Mouse (Mus musculus): ENCODE measurements around the gene Sass6.
"Not testable (repeated sequence)": the region's sequence is repeated elsewhere in the genome, so short reads cannot be mapped to it uniquely, and the experiment has no call there.

The Sass6 gene

GRCm38 (mm10) chr3:116632971-116633370 is 38.2 kb downstream of the Sass6 start:
- no peak for DNase-seq (ENCODE audit: low read depth, low spot score)

DNA sequence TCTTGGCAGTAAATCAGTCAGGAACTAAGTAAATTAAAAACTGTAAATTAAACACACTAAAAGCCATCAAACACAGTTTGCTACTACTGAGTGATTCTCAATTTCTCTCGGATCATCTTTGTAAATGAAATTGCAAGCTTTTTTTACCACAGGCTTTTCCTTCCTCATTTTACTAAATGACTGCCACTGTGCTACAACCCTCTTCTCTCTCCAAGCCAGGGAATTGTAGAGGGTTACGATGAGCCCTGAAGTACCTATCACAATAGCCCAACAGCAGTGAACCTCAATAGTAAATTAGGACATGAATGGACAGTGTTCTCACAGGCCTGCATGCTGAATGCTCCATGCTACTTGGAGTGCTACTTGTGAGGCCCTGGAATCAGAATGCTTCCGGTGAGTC is 39.3 kb downstream of the Sass6 start:
- no peak for DNase-seq (ENCODE audit: low read depth, low spot score)

- DNase-seq (ENCODE audit: low read depth, low spot score): no peak
These were observed 40.1 kb downstream of the Sass6 start for GRCm38 (mm10) chr3:116634853-116635252.

- DNase-seq (ENCODE audit: low read depth, low spot score): no peak
These were observed 41.0 kb downstream of the Sass6 start for GRCm38 (mm10) chr3:116635799-116636198.

DNA sequence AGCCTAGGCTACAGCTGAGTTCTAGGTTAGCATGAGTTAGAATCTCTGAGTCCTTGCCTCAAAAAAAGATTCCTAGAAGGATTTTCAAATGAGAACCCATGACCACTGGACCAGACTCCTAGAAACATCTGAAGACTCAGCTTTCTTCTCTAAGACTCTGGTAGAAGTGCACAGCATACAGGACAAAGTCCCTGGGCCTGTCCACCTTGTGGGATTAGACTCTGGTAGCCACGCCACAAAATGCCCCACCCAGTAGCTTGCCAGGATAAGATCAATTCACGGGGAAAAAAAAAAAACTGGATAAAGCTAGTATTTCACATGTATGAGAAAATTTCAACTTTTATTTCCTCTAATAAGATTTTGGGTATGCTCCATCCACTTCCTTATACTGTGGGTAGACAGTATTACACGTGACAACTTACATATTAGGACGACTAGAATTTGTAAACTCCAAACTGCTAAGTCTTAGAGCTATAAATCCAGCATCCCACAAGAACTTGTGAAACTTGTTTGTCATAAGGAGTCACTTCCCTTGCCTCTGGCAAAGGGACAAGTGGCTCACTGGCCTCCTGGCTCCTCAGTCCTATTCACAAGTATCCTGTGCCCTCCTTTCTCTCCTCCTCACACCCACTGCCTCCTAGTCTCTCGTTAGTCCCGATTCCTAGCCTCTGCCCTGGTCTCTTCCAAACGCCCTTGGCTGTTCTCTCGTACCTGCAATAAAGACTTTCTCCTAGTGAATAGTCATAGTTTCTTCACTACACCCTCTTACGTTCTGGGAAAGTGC is 43.1 kb downstream of the Sass6 start:
- no peak for DNase-seq (ENCODE audit: low read depth, low spot score)

GRCm38 (mm10) chr3:116638572-116638971 is 43.8 kb downstream of the Sass6 start:
- DNase-seq (ENCODE audit: low read depth, low spot score): no peak

- no peak for DNase-seq (ENCODE audit: low read depth, low spot score)
These were observed 45.2 kb downstream of the Sass6 start for GRCm38 (mm10) chr3:116640024-116640423.

DNA sequence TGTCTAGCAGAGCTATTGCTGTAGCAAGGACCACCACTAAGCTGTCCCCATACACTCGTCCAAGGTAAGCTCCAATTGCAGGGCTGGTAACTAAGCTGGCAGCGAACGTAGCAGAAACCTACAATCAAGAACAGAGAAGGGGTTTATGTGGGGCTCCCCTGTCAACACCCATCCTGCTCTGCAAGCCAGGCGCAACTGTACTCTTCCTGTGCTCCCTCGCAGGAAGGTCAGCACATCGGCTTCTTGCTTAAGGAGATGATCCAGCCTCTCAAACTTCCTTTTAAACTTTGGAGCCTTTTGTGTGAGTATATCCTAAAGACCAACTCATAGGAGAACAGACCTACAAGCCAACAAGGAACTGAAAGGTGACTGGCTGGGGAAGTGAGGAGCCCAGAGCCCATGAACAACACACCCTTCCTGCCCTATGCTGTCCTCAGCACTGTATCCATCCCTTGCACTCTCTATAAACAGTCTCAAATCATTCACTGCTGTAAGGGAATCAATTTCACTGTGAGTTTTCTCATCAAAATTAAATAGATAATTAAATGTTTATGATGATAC is 47.1 kb downstream of the Sass6 start:
- no peak for DNase-seq (ENCODE audit: low read depth, low spot score)

GRCm38 (mm10) chr3:116642373-116642772 is 47.6 kb downstream of the Sass6 start:
- DNase-seq (ENCODE audit: low read depth, low spot score): no peak

DNA sequence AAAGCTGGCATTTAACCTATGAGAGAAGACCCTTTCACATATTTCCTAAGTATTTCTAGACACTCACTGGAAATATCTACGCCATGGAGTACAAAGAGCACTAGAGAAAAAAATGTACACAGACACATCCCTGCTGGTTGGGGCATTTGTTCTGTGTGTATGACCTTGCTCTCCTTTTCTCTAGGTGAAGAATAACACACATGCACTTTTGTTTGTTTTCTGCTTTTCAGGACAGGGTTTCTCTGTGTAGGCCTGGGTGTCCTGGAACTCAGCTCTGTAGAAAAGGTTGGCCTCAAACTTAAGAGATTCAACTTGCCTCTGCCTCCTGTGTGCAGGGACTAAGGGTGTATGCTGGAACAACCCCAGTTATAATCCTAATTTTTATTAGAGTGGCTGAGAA is 51.6 kb downstream of the Sass6 start:
- DNase-seq (ENCODE audit: low read depth, low spot score): no peak

DNA sequence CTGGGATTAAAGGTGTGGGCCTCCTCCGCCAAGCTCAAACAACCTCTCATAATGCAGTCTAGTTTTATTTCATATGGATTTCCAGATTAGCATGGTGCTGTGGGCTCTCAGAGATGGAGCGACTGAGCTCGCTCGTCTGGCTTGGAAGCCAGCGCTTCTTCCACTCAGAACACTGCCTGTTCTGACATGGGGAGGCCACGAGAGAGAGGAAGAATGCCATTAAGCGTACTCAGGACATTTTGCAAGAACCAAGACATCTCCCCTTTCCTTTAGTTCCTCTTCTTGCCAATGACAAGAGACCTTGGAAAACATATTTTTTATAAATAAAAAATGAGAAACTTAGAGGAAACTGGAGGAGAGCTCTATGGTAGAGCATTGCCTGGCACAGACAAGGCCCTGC is 54.0 kb downstream of the Sass6 start:
- no peak for DNase-seq (ENCODE audit: low read depth, low spot score)

DNA sequence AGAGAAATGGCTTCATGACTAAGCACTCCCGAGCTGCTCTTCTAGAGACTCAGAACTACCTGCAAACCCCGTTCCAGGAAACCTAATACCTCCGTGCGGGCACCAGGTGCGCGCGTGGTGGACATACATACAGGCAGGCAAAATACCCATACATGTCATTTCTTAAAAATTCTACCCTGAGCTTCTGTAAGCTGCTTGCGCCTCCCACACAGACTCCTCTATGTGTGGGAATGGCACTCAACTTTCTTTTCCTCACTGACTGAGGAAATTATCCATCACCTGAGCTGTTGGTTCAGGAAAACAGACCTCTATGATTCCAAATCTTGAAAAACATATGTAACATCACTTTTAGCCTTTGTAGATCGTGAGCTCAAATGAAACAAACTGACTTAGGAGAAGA is 55.9 kb downstream of the Sass6 start:
- DNase-seq (ENCODE audit: low read depth, low spot score): no peak

DNA sequence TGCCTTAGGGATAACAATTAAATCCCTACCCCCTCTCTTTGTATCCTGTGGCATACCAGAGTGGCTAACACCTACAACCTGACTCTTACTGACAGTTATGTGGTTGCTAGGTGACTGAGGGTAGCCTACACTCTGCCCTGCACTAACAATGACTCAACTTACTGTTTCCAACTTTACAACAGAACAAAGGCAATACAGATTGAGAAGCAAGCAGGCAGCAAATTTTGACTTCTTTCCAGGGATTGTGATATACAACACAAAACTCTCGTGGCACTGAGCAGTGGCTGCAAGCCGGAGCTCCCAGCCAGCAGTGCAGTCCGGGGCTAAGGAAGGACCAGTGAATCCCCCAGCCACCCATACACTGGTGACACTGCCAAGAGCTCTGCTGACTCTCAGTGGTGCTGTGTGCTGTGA is 57.3 kb downstream of the Sass6 start:
- no peak for DNase-seq (ENCODE audit: low read depth, low spot score)

- DNase-seq (ENCODE audit: low read depth, low spot score): no peak
These were observed 58.6 kb downstream of the Sass6 start for GRCm38 (mm10) chr3:116653278-116653945.

DNA sequence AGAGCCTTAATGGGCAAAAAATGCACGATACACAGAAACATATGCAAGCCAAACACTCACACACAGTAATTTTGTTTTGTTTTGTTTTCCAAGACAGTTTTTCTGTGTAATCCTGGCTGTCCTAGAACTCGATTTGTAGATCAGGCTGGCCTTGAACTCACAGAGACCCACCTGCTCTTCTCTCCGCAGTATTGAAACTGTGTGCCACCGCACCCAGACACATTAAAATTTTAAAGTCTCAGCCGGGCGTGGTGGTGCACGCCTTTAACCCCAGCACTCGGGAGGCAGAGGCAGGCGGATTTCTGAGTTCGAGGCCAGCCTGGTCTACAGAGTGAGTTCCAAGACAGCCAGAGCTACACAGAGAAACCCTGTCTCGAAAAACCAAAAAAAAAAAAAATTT is 59.3 kb downstream of the Sass6 start:
- DNase-seq (ENCODE audit: low read depth, low spot score): not testable (repeated sequence)

GRCm38 (mm10) chr3:116656184-116656965 is 61.6 kb downstream of the Sass6 start:
- DNase-seq (ENCODE audit: low read depth, low spot score): no peak

DNA sequence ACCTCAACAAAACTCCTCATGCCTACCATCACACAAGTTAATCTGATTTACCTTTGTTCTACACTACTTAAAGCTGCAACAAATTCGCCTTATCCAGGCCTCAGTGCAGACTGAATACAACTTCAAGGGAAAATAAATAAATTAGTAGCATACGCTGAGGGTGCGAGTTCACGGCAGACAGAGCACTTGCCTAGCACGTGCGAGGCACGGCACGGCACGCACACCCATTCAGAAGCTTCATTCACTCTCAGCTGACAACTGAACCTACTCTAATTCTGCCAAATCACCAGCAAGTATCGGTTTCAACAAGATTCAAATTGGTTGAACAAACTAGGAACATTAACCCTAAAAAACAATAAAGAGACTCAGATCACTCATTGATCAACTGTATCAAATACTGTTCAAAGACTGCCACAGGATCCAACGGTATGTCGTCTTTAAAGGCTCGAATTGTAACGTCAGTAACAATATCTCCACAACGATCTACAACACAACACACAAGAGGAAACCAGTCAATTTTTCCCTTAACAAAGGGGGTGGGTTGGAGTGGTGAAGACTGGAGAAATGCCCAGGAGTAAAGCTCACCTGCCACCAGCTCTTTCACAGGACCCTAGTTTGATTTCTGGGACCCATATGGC is 64.3 kb downstream of the Sass6 start:
- DNase-seq (ENCODE audit: low read depth, low spot score): no peak

DNA sequence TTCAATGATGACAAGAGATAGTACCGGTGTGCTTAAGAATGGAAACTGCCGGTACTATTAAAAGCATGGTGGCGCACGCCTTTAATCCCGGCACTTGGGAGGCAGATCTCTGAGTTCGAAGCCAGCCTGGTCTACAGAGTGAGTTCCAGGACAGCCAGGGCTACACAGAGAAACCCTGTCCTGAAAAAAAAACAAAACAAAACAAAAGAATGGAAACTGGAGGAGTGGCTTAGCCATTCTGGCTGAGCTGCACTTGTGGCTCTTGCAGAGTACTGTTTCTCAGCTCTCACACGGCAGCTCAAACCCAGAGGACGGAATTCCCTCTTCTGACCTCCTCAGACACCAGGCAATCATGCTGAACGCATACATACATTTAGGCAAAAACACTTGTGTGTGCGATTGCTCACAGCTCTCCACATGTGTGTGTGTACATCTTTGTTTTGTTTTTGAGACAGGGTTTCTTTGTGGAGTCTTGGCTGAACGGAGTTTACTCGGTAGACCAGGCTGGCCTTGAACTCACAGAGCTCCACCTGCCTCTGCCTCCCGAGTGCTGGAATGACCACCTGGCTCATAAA is 65.2 kb downstream of the Sass6 start:
- DNase-seq (ENCODE audit: low read depth, low spot score): no peak

- no peak for DNase-seq (ENCODE audit: low read depth, low spot score)
These were observed 66.6 kb downstream of the Sass6 start for GRCm38 (mm10) chr3:116661288-116661869.

GRCm38 (mm10) chr3:116661870-116662414 is 67.2 kb downstream of the Sass6 start:
- DNase-seq (ENCODE audit: low read depth, low spot score): no peak

GRCm38 (mm10) chr3:116662463-116662863 is 67.7 kb downstream of the Sass6 start, which contains the start of gene Mfsd14a:
Gene Mfsd14a (minus strand): TSS chr3:116662677.
- DNase-seq (ENCODE audit: low read depth, low spot score): peak; percentile 94

Measured in embryo, embryonic 11.5 days (tissue).